Mouse (Mus musculus): Measurements from ENCODE around the gene Gm21865. TPM values are rescaled to one million over a fixed set of nuclear protein-coding genes. Genes with fewer than 3 reads are reported as not detected.

Gene Gm21865
- total RNA-seq (2023) = not detected

DNA sequence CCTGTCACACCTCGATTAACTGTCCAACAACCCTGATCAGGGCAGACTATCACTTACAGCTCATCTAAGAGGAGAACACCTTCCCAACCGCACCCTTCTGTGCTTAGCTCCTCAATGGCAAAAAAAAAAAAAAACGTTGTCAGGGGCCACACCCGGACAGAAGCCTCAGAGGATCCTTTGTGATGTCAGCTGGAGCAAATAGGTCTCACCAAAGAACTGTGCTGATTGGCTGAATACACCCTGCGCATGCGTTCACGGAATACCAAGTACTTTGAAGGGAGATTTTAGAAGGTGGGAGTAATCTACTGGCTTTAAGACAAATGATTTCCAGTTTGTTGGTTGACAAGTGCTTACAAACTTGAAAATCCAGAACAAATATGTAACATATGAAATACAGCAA is at the start of gene Gm21865:
Gene Gm21865, minus strand, starts transcription at position 101 of the 400 bp plus-strand sequence.

Other genes starting within 250 kb of the Gm21865 start
- not detected for gene Gm21882, start 64.6 kb upstream of the Gm21865 start, total RNA-seq (2023)